Mouse (Mus musculus): ENCODE measurements around the gene Peak1. TPM values are rescaled to one million over a fixed set of nuclear protein-coding genes. Genes with fewer than 3 reads are reported as not detected.

Peak1 gene
- total and polyA plus RNA-seq, 3 experiments: 2.8 to 11.7 TPM; not detected in 1

- TF ChIP-seq MYC (IDR thresholded peaks at IDR 0.05; ENCODE audit: low read depth, low read length): no peak
- TF ChIP-seq NELFE (IDR thresholded peaks at IDR 0.05; ENCODE audit: low read depth, low read length): no peak
- no peak overlapping the region for H3K9ac ChIP-seq (ENCODE audit: control insufficient read depth, low read depth, low read length, poor library complexity, severe bottlenecking)
- no peak for DNase-seq (ENCODE audit: low read depth, low spot score)
- H3K27me3 ChIP-seq (ENCODE audit: control insufficient read depth in 1 of 2, insufficient read depth in 2 of 2, low read length in 2 of 2): no peaks in the 10 kb centered on the region
- H3K36me3 ChIP-seq (ENCODE audit: control insufficient read depth in 1 of 2, insufficient read depth in 2 of 2, low read length in 2 of 2): no peaks in the 10 kb centered on the region; a peak in 1 of 4 replicates
- no peak overlapping the region for H3K27ac ChIP-seq (ENCODE audit: control insufficient read depth, low read depth, low read length)
- H3K79me2 ChIP-seq (ENCODE audit: control insufficient read depth, insufficient read depth, low read length, poor library complexity): no peaks in the 10 kb centered on the region
- H3K9me3 ChIP-seq (replicated peaks; ENCODE audit: insufficient read depth, low read length): no peaks in the 10 kb centered on the region
- H3K4me3 ChIP-seq (ENCODE audit: control insufficient read depth in 1 of 2, insufficient read depth in 1 of 2, low read depth in 2 of 2, low read length in 2 of 2): no peak overlapping the region
- H3K4me1 ChIP-seq (ENCODE audit: control insufficient read depth in 1 of 2, insufficient read depth in 2 of 2, low read length in 2 of 2): no peaks in the 10 kb centered on the region
Measured at GRCm38 (mm10) chr9:56321291-56321690, 96.6 kb downstream of the Peak1 start.

DNA sequence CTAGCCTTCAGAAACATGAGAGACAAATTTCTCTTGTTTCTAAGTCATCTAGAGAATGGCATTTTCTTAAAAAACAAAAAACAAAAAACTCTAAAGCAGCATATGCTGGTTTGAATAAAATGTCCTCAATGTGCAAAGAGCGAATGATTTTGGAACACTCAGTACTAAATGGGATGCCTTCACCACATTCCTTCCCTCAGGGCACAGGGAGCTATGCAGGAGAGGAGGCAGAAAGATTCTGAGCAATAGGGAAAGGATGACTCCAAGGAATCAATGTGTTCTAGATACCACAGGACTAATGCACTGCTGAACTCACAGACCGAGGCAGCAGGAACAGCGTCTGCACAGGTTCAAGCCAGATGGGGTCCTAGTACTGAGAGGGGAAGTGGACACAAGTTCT, 103.5 kb downstream of the Peak1 start:
- Histone ChIP-seq H3K4me3 (ENCODE audit: control insufficient read depth in 1 of 2, insufficient read depth in 1 of 2, low read depth in 2 of 2, low read length in 2 of 2) (no peak overlapping the region), H3K4me1 (ENCODE audit: control insufficient read depth in 1 of 2, insufficient read depth in 2 of 2, low read length in 2 of 2) (no peaks in the 10 kb centered on the region), H3K27me3 (ENCODE audit: control insufficient read depth in 1 of 2, insufficient read depth in 2 of 2, low read length in 2 of 2) (no peaks in the 10 kb centered on the region), H3K9me3 (replicated peaks; ENCODE audit: insufficient read depth, low read length) (no peaks in the 10 kb centered on the region), H3K79me2 (ENCODE audit: control insufficient read depth, insufficient read depth, low read length, poor library complexity) (no peaks in the 10 kb centered on the region), H3K9ac (ENCODE audit: control insufficient read depth, low read depth, low read length, poor library complexity, severe bottlenecking) (no peak overlapping the region), H3K36me3 (ENCODE audit: control insufficient read depth in 1 of 2, insufficient read depth in 2 of 2, low read length in 2 of 2) (peaks cover 0 to 2% of the 10 kb centered on the region in 2 experiments; a peak in 2 of 4 replicates), H3K27ac (ENCODE audit: control insufficient read depth, low read depth, low read length) (no peak overlapping the region)
- TF ChIP-seq TBP (IDR thresholded peaks at IDR 0.05; ENCODE audit: low read depth, low read length): no peak
- TF ChIP-seq NRF1 (IDR thresholded peaks at IDR 0.05; ENCODE audit: insufficient read depth, low read depth, low read length, poor library complexity, severe bottlenecking): no peak
- no peak for DNase-seq (ENCODE audit: low read depth, low spot score)

DNA sequence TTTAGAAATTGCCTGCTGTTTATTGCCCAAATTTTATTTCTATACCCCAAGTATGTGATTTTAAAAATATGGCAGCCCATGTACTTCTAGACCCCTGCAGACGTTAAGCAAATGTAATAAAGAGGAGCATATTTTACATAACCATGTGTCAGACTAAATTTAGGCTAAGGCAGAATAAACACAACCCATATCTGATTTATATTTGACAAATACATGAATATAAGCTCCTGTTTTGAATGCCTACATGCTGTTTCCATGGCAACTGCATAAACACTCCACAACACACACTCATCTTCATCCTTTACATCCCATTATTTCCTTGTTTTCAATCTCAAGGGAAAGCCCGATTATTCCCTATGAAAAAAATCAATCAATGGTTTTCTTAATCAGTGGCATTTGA, 108.8 kb downstream of the Peak1 start:
- Histone ChIP-seq H3K9me3 (replicated peaks; ENCODE audit: insufficient read depth, low read length) (no peaks in the 10 kb centered on the region), H3K27me3 (ENCODE audit: control insufficient read depth in 1 of 2, insufficient read depth in 2 of 2, low read length in 2 of 2) (no peaks in the 10 kb centered on the region), H3K27ac (ENCODE audit: control insufficient read depth, low read depth, low read length) (no peak overlapping the region), H3K36me3 (ENCODE audit: control insufficient read depth in 1 of 2, insufficient read depth in 2 of 2, low read length in 2 of 2) (peaks cover 0 to 16% of the 10 kb centered on the region in 2 experiments; a peak in 3 of 4 replicates), H3K79me2 (ENCODE audit: control insufficient read depth, insufficient read depth, low read length, poor library complexity) (no peaks in the 10 kb centered on the region), H3K4me3 (ENCODE audit: control insufficient read depth in 1 of 2, insufficient read depth in 1 of 2, low read depth in 2 of 2, low read length in 2 of 2) (no peak overlapping the region), H3K9ac (ENCODE audit: control insufficient read depth, low read depth, low read length, poor library complexity, severe bottlenecking) (no peak overlapping the region), H3K4me1 (ENCODE audit: control insufficient read depth in 1 of 2, insufficient read depth in 2 of 2, low read length in 2 of 2) (peaks cover 3% of the 10 kb centered on the region in 2 experiments; a peak in 2 of 4 replicates)
- TF ChIP-seq HCFC1 (IDR thresholded peaks at IDR 0.05; ENCODE audit: low read depth, low read length): no peak
- TF ChIP-seq MAZ (IDR thresholded peaks at IDR 0.05; ENCODE audit: low read depth, low read length): no peak
- TF ChIP-seq USF1 (IDR thresholded peaks at IDR 0.05; ENCODE audit: low read depth, low read length): no peak
- no peak for TF ChIP-seq CTCF (IDR thresholded peaks at IDR 0.05 in 2 of 3, conservative IDR thresholded peaks at IDR 0.05 in 1 of 3; ENCODE audit: control insufficient read depth in 1 of 3, insufficient read depth in 1 of 3, low read depth in 2 of 3, low read length in 3 of 3, poor library complexity in 1 of 3, severe bottlenecking in 1 of 3)
- no peak for TF ChIP-seq ZNF384 (IDR thresholded peaks at IDR 0.05; ENCODE audit: low read depth, low read length)
- no peak for TF ChIP-seq EP300 (IDR thresholded peaks at IDR 0.05; ENCODE audit: low read depth in 1 of 2, low read length in 2 of 2)
- TF ChIP-seq TCF12 (IDR thresholded peaks at IDR 0.05; ENCODE audit: low read depth, low read length): no peak
- no peak for TF ChIP-seq UBTF (IDR thresholded peaks at IDR 0.05; ENCODE audit: borderline replicate concordance, insufficient read depth, low read depth, low read length)
- DNase-seq (ENCODE audit: low read depth, low spot score): no peak

Data from MEL (cell line).